Mouse (Mus musculus) lung, adult 2 months (tissue): Measurements from ENCODE around the gene Tmem185b. TPM values are rescaled to one million over a fixed set of nuclear protein-coding genes. Genes with fewer than 3 reads are reported as not detected.

Source experiments
- DNase-seq: peaks from one replicate; pipeline ENCODE4 v3.0.0; 2022
- H3K4me1 ChIP-seq: fragments of 200-500 bp; 2 replicates; pipeline ENCODE4 v1.6.1; 2011; ENCODE audit warnings: low read length; ENCODE audit not compliant: control insufficient read depth, insufficient read depth
- H3K4me3 ChIP-seq: fragments of 200-500 bp; replicated peaks from 2 replicates; pipeline ENCODE3; 2011; ENCODE audit warnings: low read depth, mild to moderate bottlenecking, control low read depth, low read length; ENCODE audit errors: extremely low read depth
- CTCF ChIP-seq: fragments of 200-500 bp; IDR thresholded peaks from 2 replicates; pipeline ENCODE4 v1.5.1; 2011; ENCODE audit warnings: mild to moderate bottlenecking, low read length, control low read depth; ENCODE audit not compliant: insufficient read depth
- POLR2A ChIP-seq: fragments of 200-500 bp; IDR thresholded peaks from 2 replicates; pipeline ENCODE4 v1.6.1; 2011; ENCODE audit warnings: low read depth, mild to moderate bottlenecking, control low read depth, low read length, borderline replicate concordance; ENCODE audit errors: extremely low read depth
- WGBS: fragments of 180-500 bp; shearing (Covaris S2); methylation state at CpG from one replicate; pipeline ENCODE4 v1.1.7; 2018; 5-methylcytosine and 5-hydroxymethylcytosine counted together
- polyA plus RNA-seq: library from polyadenylated mRNA; depleted of rRNA; stranded (reverse); fragments of >200 nt; gene quantifications from 2 replicates; pipeline ENCODE4 v1.2.3, GENCODE M21; 2012; rRNA removed

The Tmem185b gene
- polyA plus RNA-seq, 1 experiment = 20.6 TPM

GRCm38 (mm10) chr1:119565531-119565930 is 39.6 kb downstream of the Tmem185b start:
- Histone ChIP-seq H3K4me3 (no peak overlapping the region), H3K4me1 (no peaks in the 10 kb centered on the region)
- no peak for DNase-seq
- 86% methylated on average over 4 of the region's 4 CpGs for WGBS
- TF ChIP-seq POLR2A (no peak), CTCF (no peak)

- Histone ChIP-seq H3K4me1 (no peaks in the 10 kb centered on the region), H3K4me3 (no peak overlapping the region)
- no peak for TF ChIP-seq POLR2A
- no peak for TF ChIP-seq CTCF
- DNase-seq = no peak
- 64% methylated on average over 1 of the region's 1 CpGs for WGBS
Observed at GRCm38 (mm10) chr1:119570134-119570533, 44.2 kb downstream of the Tmem185b start.

Other genes with a start within 250 kb of the Tmem185b start
- gene Inhbb, start 103.9 kb upstream of the Tmem185b start, polyA plus RNA-seq = 6.8 and 11.0 TPM in 2 replicates
- gene Ralb, start 21.4 kb upstream of the Tmem185b start, polyA plus RNA-seq = 47.9 and 54.1 TPM in 2 replicates
- 15.8 and 28.0 TPM in 2 replicates for gene Epb41l5, start 122.8 kb downstream of the Tmem185b start, polyA plus RNA-seq